Mouse (Mus musculus) heart, embryonic 11.5 days (tissue): ENCODE measurements at regions not wholly inside any gene's neighbourhood (a gene's known extent, or its start where the extent isn't known, plus 50 kb on each side); places are given as distances from the start of the nearest gene placed in this dataset.

Source experiments
- ATAC-seq: fragments of 200-750 bp; cut with Nextera tagmentation; replicated peaks from 2 replicates; pipeline ENCODE4 v1.8.0; 2017; ENCODE audit warnings: moderate library complexity; ENCODE audit not compliant: insufficient number of reproducible peaks, low FRiP score, low TSS enrichment
- H3K27ac ChIP-seq: fragments of 300-500 bp; sonication (generic); 2 replicates; pipeline ENCODE4 v1.5.1; 2014; ENCODE audit warnings: mild to moderate bottlenecking, low read depth, low read length
- H3K27me3 ChIP-seq: fragments of 300-500 bp; sonication (generic); 2 replicates; pipeline ENCODE4 v1.6.1; 2014; ENCODE audit warnings: mild to moderate bottlenecking, low read length, mixed read lengths; ENCODE audit not compliant: control insufficient read depth, insufficient read depth
- H3K36me3 ChIP-seq: fragments of 300-500 bp; sonication (generic); 2 replicates; pipeline ENCODE4 v1.6.1; 2014; ENCODE audit warnings: mild to moderate bottlenecking, low read length, moderate library complexity, mixed read lengths; ENCODE audit not compliant: control insufficient read depth, insufficient read depth
- H3K4me1 ChIP-seq: fragments of 300-500 bp; sonication (generic); 2 replicates; pipeline ENCODE4 v1.6.1; 2014; ENCODE audit warnings: low read length; ENCODE audit not compliant: control insufficient read depth, insufficient read depth
- H3K4me2 ChIP-seq: fragments of 300-500 bp; sonication (generic); 2 replicates; pipeline ENCODE4 v1.6.1; 2014; ENCODE audit warnings: mild to moderate bottlenecking, moderate library complexity
- H3K4me3 ChIP-seq: fragments of 300-500 bp; sonication (generic); 2 replicates; pipeline ENCODE4 v1.5.1; 2014; ENCODE audit warnings: low read depth, low read length
- H3K9ac ChIP-seq: fragments of 300-500 bp; sonication (generic); 2 replicates; pipeline ENCODE4 v1.6.1; 2014; ENCODE audit warnings: mild to moderate bottlenecking, low read depth, low read length, moderate library complexity
- H3K9me3 ChIP-seq: fragments of 300-500 bp; sonication (generic); replicated peaks from 2 replicates; pipeline ENCODE4 v1.6.1; 2016; ENCODE audit warnings: low read length; ENCODE audit not compliant: control insufficient read depth
- WGBS: fragments of 180-500 bp; shearing (Covaris S2); extraction: QIAGEN DNeasy Blood & Tissue Kit; methylation state at CpG from one replicate; pipeline ENCODE4 v1.1.7; 2014; ENCODE audit not compliant: insufficient replicate concordance; 5-methylcytosine and 5-hydroxymethylcytosine counted together

- no peak for ATAC-seq
- H3K27ac ChIP-seq = no peak overlapping the region
- 60% methylated on average over 2 of the region's 2 CpGs for WGBS
Observed at GRCm38 (mm10) chr3:33440905-33441304, 297.9 kb upstream of the Pex5l start.

GRCm38 (mm10) chr3:33440500-33440899, 297.5 kb upstream of the Pex5l start:
- no peak overlapping the region for H3K4me2 ChIP-seq
- no peak overlapping the region for H3K4me3 ChIP-seq
- no peaks in the 10 kb centered on the region for H3K36me3 ChIP-seq
- H3K9ac ChIP-seq = no peak overlapping the region
- no peaks in the 10 kb centered on the region for H3K27me3 ChIP-seq
- H3K27ac ChIP-seq = no peak overlapping the region
- H3K9me3 ChIP-seq = no peaks in the 10 kb centered on the region
- ATAC-seq = no peak
- H3K4me1 ChIP-seq = no peaks in the 10 kb centered on the region

More at GRCm38 (mm10) chr3:33440905-33441304, 297.9 kb upstream of the Pex5l start:
- no peaks in the 10 kb centered on the region for H3K27me3 ChIP-seq
- no peaks in the 10 kb centered on the region for H3K4me1 ChIP-seq
- H3K9ac ChIP-seq = no peak overlapping the region
- no peaks in the 10 kb centered on the region for H3K9me3 ChIP-seq
- no peak overlapping the region for H3K4me3 ChIP-seq
- no peaks in the 10 kb centered on the region for H3K36me3 ChIP-seq
- no peak overlapping the region for H3K4me2 ChIP-seq

GRCm38 (mm10) chr3:33416922-33417321, 273.9 kb upstream of the Pex5l start:
- Histone ChIP-seq H3K4me1 (no peaks in the 10 kb centered on the region), H3K4me3 (no peak overlapping the region), H3K27me3 (no peaks in the 10 kb centered on the region), H3K27ac (no peak overlapping the region), H3K36me3 (no peaks in the 10 kb centered on the region), H3K9ac (no peak overlapping the region), H3K9me3 (no peaks in the 10 kb centered on the region), H3K4me2 (no peak overlapping the region)
- ATAC-seq = no peak
- WGBS = 73% methylated on average over 3 of the region's 3 CpGs

- H3K9ac ChIP-seq = no peak overlapping the region
Observed at GRCm38 (mm10) chr3:33416321-33416720, 273.3 kb upstream of the Pex5l start.

GRCm38 (mm10) chr3:33401904-33402303, 258.9 kb upstream of the Pex5l start:
- H3K4me3 ChIP-seq = no peak overlapping the region
- H3K4me2 ChIP-seq = no peak overlapping the region
- WGBS = 75% methylated on average over 2 of the region's 2 CpGs
- no peaks in the 10 kb centered on the region for H3K9me3 ChIP-seq
- no peak overlapping the region for H3K27ac ChIP-seq
- no peaks in the 10 kb centered on the region for H3K4me1 ChIP-seq
- ATAC-seq = no peak
- no peaks in the 10 kb centered on the region for H3K36me3 ChIP-seq
- no peak overlapping the region for H3K9ac ChIP-seq
- no peaks in the 10 kb centered on the region for H3K27me3 ChIP-seq

More at GRCm38 (mm10) chr3:33416321-33416720, 273.3 kb upstream of the Pex5l start:
- Histone ChIP-seq H3K27me3 (no peaks in the 10 kb centered on the region), H3K27ac (no peak overlapping the region), H3K4me1 (no peaks in the 10 kb centered on the region), H3K36me3 (no peaks in the 10 kb centered on the region), H3K4me3 (no peak overlapping the region), H3K9me3 (no peaks in the 10 kb centered on the region), H3K4me2 (no peak overlapping the region)
- 62% methylated on average over 1 of the region's 1 CpGs for WGBS
- ATAC-seq = no peak

GRCm38 (mm10) chr3:33399321-33399720, 256.3 kb upstream of the Pex5l start:
- WGBS = 76% methylated on average over 8 of the region's 8 CpGs

GRCm38 (mm10) chr3:33398326-33398725, 255.3 kb upstream of the Pex5l start:
- no peak for ATAC-seq
- WGBS = 68% methylated on average over 2 of the region's 2 CpGs

More at GRCm38 (mm10) chr3:33399321-33399720, 256.3 kb upstream of the Pex5l start:
- no peak for ATAC-seq
- H3K4me1 ChIP-seq = no peaks in the 10 kb centered on the region
- no peaks in the 10 kb centered on the region for H3K9me3 ChIP-seq
- H3K27me3 ChIP-seq = no peaks in the 10 kb centered on the region
- H3K27ac ChIP-seq = no peak overlapping the region
- H3K4me2 ChIP-seq = no peak overlapping the region
- H3K36me3 ChIP-seq = no peaks in the 10 kb centered on the region
- no peak overlapping the region for H3K9ac ChIP-seq
- no peak overlapping the region for H3K4me3 ChIP-seq

GRCm38 (mm10) chr3:33397217-33397616, 254.2 kb upstream of the Pex5l start:
- 79% methylated on average over 6 of the region's 6 CpGs for WGBS
- H3K9me3 ChIP-seq = no peaks in the 10 kb centered on the region

More at GRCm38 (mm10) chr3:33398326-33398725, 255.3 kb upstream of the Pex5l start:
- Histone ChIP-seq H3K4me2 (no peak overlapping the region), H3K4me3 (no peak overlapping the region), H3K4me1 (no peaks in the 10 kb centered on the region), H3K9ac (no peak overlapping the region), H3K27ac (no peak overlapping the region), H3K27me3 (no peaks in the 10 kb centered on the region), H3K36me3 (no peaks in the 10 kb centered on the region), H3K9me3 (no peaks in the 10 kb centered on the region)

GRCm38 (mm10) chr3:33392541-33392822, 249.4 kb upstream of the Pex5l start:
- Histone ChIP-seq H3K27ac (no peak overlapping the region), H3K9ac (no peak overlapping the region), H3K4me2 (no peak overlapping the region), H3K4me1 (no peaks in the 10 kb centered on the region), H3K9me3 (no peaks in the 10 kb centered on the region), H3K36me3 (no peaks in the 10 kb centered on the region), H3K27me3 (no peaks in the 10 kb centered on the region), H3K4me3 (no peak overlapping the region)
- no peak for ATAC-seq
- 75% methylated on average over 1 of the region's 1 CpGs for WGBS

More at GRCm38 (mm10) chr3:33397217-33397616, 254.2 kb upstream of the Pex5l start:
- H3K9ac ChIP-seq = no peak overlapping the region
- H3K27ac ChIP-seq = no peak overlapping the region
- no peak for ATAC-seq
- H3K4me1 ChIP-seq = no peaks in the 10 kb centered on the region
- H3K4me2 ChIP-seq = no peak overlapping the region
- H3K36me3 ChIP-seq = no peaks in the 10 kb centered on the region
- H3K4me3 ChIP-seq = no peak overlapping the region
- H3K27me3 ChIP-seq = no peaks in the 10 kb centered on the region
